Mouse (Mus musculus): ENCODE results near the gene Tac2.

The Tac2 gene

GRCm38 (mm10) chr10:127724178-127724577 lies at the start of gene Tac2:
Gene Tac2, plus strand, starts transcription at chr10:127724478.
- no peak for DNase-seq

GRCm38 (mm10) chr10:127674794-127675522 lies 49.3 kb upstream of the Tac2 start:
- DNase-seq: peak; percentile 91

GRCm38 (mm10) chr10:127675859-127676398 lies 48.3 kb upstream of the Tac2 start:
- no peak for DNase-seq

- peak; percentile 89 for DNase-seq
Observed at GRCm38 (mm10) chr10:127676691-127677548, 47.4 kb upstream of the Tac2 start.

GRCm38 (mm10) chr10:127677591-127678336 lies 46.5 kb upstream of the Tac2 start:
- peak; percentile 62 for DNase-seq

GRCm38 (mm10) chr10:127679208-127679607 lies 45.1 kb upstream of the Tac2 start:
- no peak for DNase-seq

- no peak for DNase-seq
Observed at GRCm38 (mm10) chr10:127679881-127680280, 44.4 kb upstream of the Tac2 start.

GRCm38 (mm10) chr10:127682886-127683285 lies 41.4 kb upstream of the Tac2 start:
- DNase-seq: no peak

GRCm38 (mm10) chr10:127691053-127691452 lies 33.2 kb upstream of the Tac2 start:
- no peak for DNase-seq

GRCm38 (mm10) chr10:127694636-127695035 lies 29.6 kb upstream of the Tac2 start:
- peak; percentile 13 for DNase-seq

GRCm38 (mm10) chr10:127695775-127696174 lies 28.5 kb upstream of the Tac2 start:
- DNase-seq: no peak

- no peak for DNase-seq
Observed at GRCm38 (mm10) chr10:127698966-127699365, 25.3 kb upstream of the Tac2 start.

- no peak for DNase-seq
Observed at GRCm38 (mm10) chr10:127703299-127703698, 21.0 kb upstream of the Tac2 start.

GRCm38 (mm10) chr10:127704293-127704692 lies 20.0 kb upstream of the Tac2 start:
- no peak for DNase-seq

GRCm38 (mm10) chr10:127704766-127705220 lies 19.5 kb upstream of the Tac2 start, which contains the start of gene Myo1a:
Gene Myo1a, plus strand, starts transcription at chr10:127705170.
- no peak for DNase-seq

GRCm38 (mm10) chr10:127705783-127706182 lies 18.5 kb upstream of the Tac2 start:
- no peak for DNase-seq

- peak; percentile 36 for DNase-seq
Observed at GRCm38 (mm10) chr10:127707721-127708120, 16.6 kb upstream of the Tac2 start.

- DNase-seq: no peak
Observed at GRCm38 (mm10) chr10:127708850-127709370, 15.4 kb upstream of the Tac2 start.

GRCm38 (mm10) chr10:127710331-127710730 lies 13.9 kb upstream of the Tac2 start:
- no peak for DNase-seq

- DNase-seq: no peak
Observed at GRCm38 (mm10) chr10:127712736-127713135, 11.5 kb upstream of the Tac2 start.

GRCm38 (mm10) chr10:127721671-127722418 lies 2.4 kb upstream of the Tac2 start:
- no peak for DNase-seq

GRCm38 (mm10) chr10:127725136-127725535 lies 858 bp downstream of the Tac2 start:
- no peak for DNase-seq
